Mouse (Mus musculus) MEL (cell line): ENCODE results near the gene Ybx2. TPM values are rescaled to one million over a fixed set of nuclear protein-coding genes. Genes with fewer than 3 reads are reported as not detected.
A peak's percentile ranks its signal among the peaks of the same experiment; 100 is the strongest.

ENCODE experiments used
- DNase-seq: peaks from one replicate; pipeline ENCODE4 v3.0.0; 2011; ENCODE audit warnings: low read depth, low spot score
- H3K27ac ChIP-seq: 2 replicates; pipeline ENCODE4 v1.5.1; 2012; ENCODE audit warnings: low read depth, mild to moderate bottlenecking, control low read depth, low read length, moderate library complexity; ENCODE audit not compliant: control insufficient read depth
- H3K27me3 ChIP-seq, 2 experiments: fragments of 150-350 bp in 1 of 2; sonication (generic) in 1 of 2; 2 replicates each; pipeline ENCODE4 v1.6.1; 2012; ENCODE audit warnings: low read length in 2 of 2, mild to moderate bottlenecking in 2 of 2, improper control_type of control experiment in 1 of 2, moderate library complexity in 1 of 2; ENCODE audit not compliant: insufficient read depth in 2 of 2, control insufficient read depth in 1 of 2
- H3K36me3 ChIP-seq, 2 experiments: 2 replicates each; pipeline ENCODE4 v1.6.1; 2012 to 2014; ENCODE audit warnings: low read length in 2 of 2, improper control_type of control experiment in 1 of 2, inconsistent platforms in 1 of 2, mild to moderate bottlenecking in 1 of 2; ENCODE audit not compliant: insufficient read depth in 2 of 2, control insufficient read depth in 1 of 2
- H3K4me1 ChIP-seq, 2 experiments: fragments of 150-350 bp in 1 of 2; sonication (generic) in 1 of 2; 2 replicates each; pipeline ENCODE4 v1.6.1; 2012; ENCODE audit warnings: low read length in 2 of 2, improper control_type of control experiment in 1 of 2, mild to moderate bottlenecking in 1 of 2; ENCODE audit not compliant: insufficient read depth in 2 of 2, control insufficient read depth in 1 of 2
- H3K4me3 ChIP-seq, 2 experiments: fragments of 150-350 bp in 1 of 2; sonication (generic) in 1 of 2; 2 replicates each; pipeline ENCODE4 v1.5.1; 2012; ENCODE audit warnings: low read depth in 2 of 2, low read length in 2 of 2, mild to moderate bottlenecking in 2 of 2, moderate library complexity in 2 of 2, control low read depth in 1 of 2, improper control_type of control experiment in 1 of 2; ENCODE audit not compliant: control insufficient read depth in 1 of 2, insufficient read depth in 1 of 2
- H3K79me2 ChIP-seq: 2 replicates; pipeline ENCODE4 v1.6.1; 2012; ENCODE audit warnings: mild to moderate bottlenecking, low read length, moderate library complexity; ENCODE audit not compliant: control insufficient read depth, poor library complexity, insufficient read depth
- H3K9ac ChIP-seq: 2 replicates; pipeline ENCODE4 v1.6.1; 2012; ENCODE audit warnings: low read depth, mild to moderate bottlenecking, control low read depth, low read length, moderate library complexity; ENCODE audit not compliant: control insufficient read depth, poor library complexity, severe bottlenecking
- H3K9me3 ChIP-seq: fragments of 150-350 bp; sonication (generic); replicated peaks from 2 replicates; pipeline ENCODE4 v1.6.1; 2012; ENCODE audit warnings: mild to moderate bottlenecking, low read length, improper control_type of control experiment, moderate library complexity; ENCODE audit not compliant: insufficient read depth
- BHLHE40 ChIP-seq: IDR thresholded peaks from 2 replicates; pipeline ENCODE4 v1.6.1; 2012; ENCODE audit warnings: low read depth, mild to moderate bottlenecking, inconsistent platforms, low read length, improper control_type of control experiment, borderline replicate concordance
- CHD1 ChIP-seq: IDR thresholded peaks from 2 replicates; pipeline ENCODE4 v1.6.1; 2012; ENCODE audit warnings: low read depth, mild to moderate bottlenecking, inconsistent platforms, low read length, improper control_type of control experiment
- CHD2 ChIP-seq: IDR thresholded peaks from 2 replicates; pipeline ENCODE4 v1.6.1; 2011; ENCODE audit warnings: low read length, improper control_type of control experiment
- CTCF ChIP-seq, 3 experiments: IDR thresholded peaks in 2 of 3; conservative IDR thresholded peaks in 1 of 3; 2 replicates each; pipeline ENCODE4 v1.5.1; 2011 to 2012; ENCODE audit warnings: low read length in 3 of 3, low read depth in 2 of 3, mild to moderate bottlenecking in 2 of 3, improper control_type of control experiment in 1 of 3, inconsistent platforms in 1 of 3, mixed read lengths in 1 of 3, moderate library complexity in 1 of 3; ENCODE audit not compliant: control insufficient read depth in 1 of 3, insufficient read depth in 1 of 3, poor library complexity in 1 of 3, severe bottlenecking in 1 of 3
- E2F4 ChIP-seq: IDR thresholded peaks from 2 replicates; pipeline ENCODE4 v1.6.1; 2011; ENCODE audit warnings: low read depth, low read length, improper control_type of control experiment, borderline replicate concordance
- ELF1 ChIP-seq: IDR thresholded peaks from 2 replicates; pipeline ENCODE4 v1.6.1; 2014; ENCODE audit warnings: low read depth, mild to moderate bottlenecking, inconsistent platforms, low read length, improper control_type of control experiment, moderate library complexity
- EP300 ChIP-seq, 2 experiments: IDR thresholded peaks; 2 replicates each; pipeline ENCODE4 v1.6.1; 2011; ENCODE audit warnings: improper control_type of control experiment in 2 of 2, low read length in 2 of 2, low read depth in 1 of 2, mild to moderate bottlenecking in 1 of 2
- GABPA ChIP-seq: IDR thresholded peaks from 2 replicates; pipeline ENCODE4 v1.6.1; 2012; ENCODE audit warnings: low read depth, mild to moderate bottlenecking, inconsistent platforms, low read length, improper control_type of control experiment, moderate library complexity
- GATA1 ChIP-seq: IDR thresholded peaks from 2 replicates; pipeline ENCODE4 v1.6.1; 2011; ENCODE audit warnings: low read depth, low read length, improper control_type of control experiment
- HCFC1 ChIP-seq: IDR thresholded peaks from 2 replicates; pipeline ENCODE4 v1.6.1; 2012; ENCODE audit warnings: low read depth, mild to moderate bottlenecking, inconsistent platforms, low read length, improper control_type of control experiment, moderate library complexity
- MAFK ChIP-seq: IDR thresholded peaks from 2 replicates; pipeline ENCODE4 v1.6.1; 2011; ENCODE audit warnings: low read depth, mild to moderate bottlenecking, low read length, improper control_type of control experiment, borderline replicate concordance
- MAX ChIP-seq: IDR thresholded peaks from 2 replicates; pipeline ENCODE4 v1.6.1; 2011; ENCODE audit warnings: low read length, improper control_type of control experiment
- MAZ ChIP-seq: IDR thresholded peaks from 2 replicates; pipeline ENCODE4 v1.6.1; 2012; ENCODE audit warnings: low read depth, mild to moderate bottlenecking, inconsistent platforms, low read length, improper control_type of control experiment
- MEF2A ChIP-seq: IDR thresholded peaks from 2 replicates; pipeline ENCODE4 v1.6.1; 2014; ENCODE audit warnings: low read depth, mild to moderate bottlenecking, inconsistent platforms, low read length, improper control_type of control experiment; ENCODE audit not compliant: poor library complexity, insufficient replicate concordance, severe bottlenecking; ENCODE audit errors: extremely low read depth
- MXI1 ChIP-seq: IDR thresholded peaks from 2 replicates; pipeline ENCODE4 v1.6.1; 2011; ENCODE audit warnings: mild to moderate bottlenecking, low read depth, low read length, improper control_type of control experiment
- MYB ChIP-seq: IDR thresholded peaks from 2 replicates; pipeline ENCODE4 v1.6.1; 2011; ENCODE audit warnings: mild to moderate bottlenecking, low read depth, low read length, improper control_type of control experiment
- MYC ChIP-seq: IDR thresholded peaks from 2 replicates; pipeline ENCODE4 v1.6.1; 2011; ENCODE audit warnings: low read depth, mild to moderate bottlenecking, low read length, improper control_type of control experiment, moderate library complexity
- POLR2A ChIP-seq, 2 experiments: IDR thresholded peaks; 2 replicates each; pipeline ENCODE4 v1.6.1; 2011 to 2012; ENCODE audit warnings: low read length in 2 of 2, mild to moderate bottlenecking in 2 of 2, control low read depth in 1 of 2, improper control_type of control experiment in 1 of 2, low read depth in 1 of 2, moderate library complexity in 1 of 2; ENCODE audit not compliant: control insufficient read depth in 1 of 2, insufficient read depth in 1 of 2, poor library complexity in 1 of 2
- POLR2AphosphoS2 ChIP-seq: IDR thresholded peaks from 2 replicates; pipeline ENCODE4 v1.6.1; 2011; ENCODE audit warnings: low read length, improper control_type of control experiment
- POLR2AphosphoS5 ChIP-seq: IDR thresholded peaks from 2 replicates; pipeline ENCODE4 v1.6.1; 2012; ENCODE audit warnings: low read depth, borderline replicate concordance, mild to moderate bottlenecking, inconsistent platforms, low read length, moderate library complexity, mixed read lengths
- RAD21 ChIP-seq: IDR thresholded peaks from 2 replicates; pipeline ENCODE4 v1.6.1; 2011; ENCODE audit warnings: mild to moderate bottlenecking, low read depth, low read length, improper control_type of control experiment
- SIN3A ChIP-seq: IDR thresholded peaks from 2 replicates; pipeline ENCODE4 v1.6.1; 2012; ENCODE audit warnings: low read length, improper control_type of control experiment, inconsistent platforms
- TAL1 ChIP-seq: IDR thresholded peaks from 2 replicates; pipeline ENCODE4 v1.6.1; 2012; ENCODE audit warnings: mild to moderate bottlenecking, inconsistent platforms, low read length, moderate library complexity, mixed read lengths
- TBP ChIP-seq: IDR thresholded peaks from 2 replicates; pipeline ENCODE4 v1.8.0; 2011; ENCODE audit warnings: low read depth, low read length, improper control_type of control experiment
- TCF12 ChIP-seq: IDR thresholded peaks from 2 replicates; pipeline ENCODE4 v1.6.1; 2014; ENCODE audit warnings: low read depth, mild to moderate bottlenecking, inconsistent platforms, low read length, improper control_type of control experiment, moderate library complexity
- UBTF ChIP-seq: IDR thresholded peaks from 2 replicates; pipeline ENCODE4 v1.6.1; 2012; ENCODE audit warnings: low read depth, mild to moderate bottlenecking, inconsistent platforms, low read length, improper control_type of control experiment, moderate library complexity, borderline replicate concordance; ENCODE audit not compliant: insufficient read depth
- USF2 ChIP-seq, 2 experiments: IDR thresholded peaks; 2 replicates each; pipeline ENCODE4 v1.6.1; 2011 to 2012; ENCODE audit warnings: improper control_type of control experiment in 2 of 2, low read length in 2 of 2, borderline replicate concordance in 1 of 2, inconsistent platforms in 1 of 2, low read depth in 1 of 2, mild to moderate bottlenecking in 1 of 2; ENCODE audit not compliant: insufficient read depth in 1 of 2
- ZC3H11A ChIP-seq: IDR thresholded peaks from 2 replicates; pipeline ENCODE4 v1.6.1; 2012; ENCODE audit warnings: low read depth, mild to moderate bottlenecking, inconsistent platforms, low read length, improper control_type of control experiment
- ZMIZ1 ChIP-seq: IDR thresholded peaks from 2 replicates; pipeline ENCODE4 v1.6.1; 2012; ENCODE audit warnings: low read depth, mild to moderate bottlenecking, inconsistent platforms, low read length, improper control_type of control experiment, moderate library complexity
- polyA plus RNA-seq, 2 experiments: library from polyadenylated mRNA; stranded (reverse) in 1 of 2; unstranded in 1 of 2; fragments of >175 nt in 1 of 2; fragments of >200 nt in 1 of 2; gene quantifications; 2 replicates each; pipeline versions ENCODE4 v1.2.1 to v1.2.4; 2012; ENCODE audit warnings: low replicate concordance in 2 of 2, low read depth in 1 of 2; ENCODE audit not compliant: insufficient read length in 2 of 2, insufficient read depth in 1 of 2, missing spikeins in 1 of 2
- total RNA-seq: library from RNA; depleted of rRNA; stranded (reverse); fragments of 300-350 nt; gene quantifications from 2 replicates; pipeline ENCODE4 v1.2.3, GENCODE M21; 2012

The Ybx2 gene
- total and polyA plus RNA-seq, 3 experiments = 0.50 to 0.92 TPM; not detected in 1

GRCm38 (mm10) chr11:69917379-69917948 is 18.1 kb upstream of the Ybx2 start:
- Histone ChIP-seq H3K36me3 (peaks cover 22 to 52% of the 10 kb centered on the region in 2 experiments), H3K27me3 (no peaks in the 10 kb centered on the region), H3K79me2 (peaks cover 61% of the 10 kb centered on the region), H3K4me3 (no peak overlapping the region), H3K9me3 (no peaks in the 10 kb centered on the region), H3K27ac (peak overlapping the region; percentile 74), H3K4me1 (peaks cover 4 to 53% of the 10 kb centered on the region in 2 experiments), H3K9ac (peak overlapping the region; percentile 9; the same call in 1 of the 2 replicates)
- TF ChIP-seq TCF12 (no peak), MYB (no peak), CHD2 (no peak), HCFC1 (no peak), ELF1 (no peak), POLR2AphosphoS5 (no peak), POLR2A (IDR thresholded peaks at IDR 0.05; ENCODE audit: control insufficient read depth in 1 of 2, insufficient read depth in 1 of 2, low read depth in 1 of 2, low read length in 2 of 2, poor library complexity in 1 of 2) (peak in 1 of 2 experiments; percentile 51; a peak in 2 of 4 replicates), RAD21 (no peak), TAL1 (no peak), GABPA (no peak), ZMIZ1 (0 out of 2 replicates have a peak, but pooled peaks have one; percentile 53), SIN3A (peak; percentile 34; the same call in 1 of the 2 replicates), MEF2A (no peak), MAFK (no peak)
- no peak for DNase-seq

DNA sequence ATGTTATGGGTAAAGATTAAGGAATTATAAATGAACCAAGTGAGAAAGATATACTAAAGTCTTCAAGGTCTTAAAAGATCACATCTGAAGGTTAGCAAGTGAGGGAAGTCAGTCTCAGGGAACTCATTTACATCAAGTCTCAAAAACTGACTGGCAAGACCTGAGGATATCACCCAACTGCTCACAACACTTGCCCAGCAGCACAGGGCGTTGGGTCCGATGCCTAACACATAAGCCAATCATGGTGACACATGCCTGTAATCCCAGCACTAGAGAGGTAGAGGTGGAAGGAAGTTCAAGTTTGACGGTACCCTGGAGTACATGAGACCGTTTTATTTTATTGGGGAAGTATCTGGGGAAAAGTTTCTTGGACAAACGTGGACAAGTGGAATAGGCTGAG is 17.5 kb upstream of the Ybx2 start:
- H3K79me2 ChIP-seq = peaks cover 61% of the 10 kb centered on the region
- peak overlapping the region; percentile 83 for H3K9ac ChIP-seq
- H3K4me3 ChIP-seq = peak overlapping the region in 1 of 2 experiments; percentile 73; a peak in 2 of 4 replicates
- H3K9me3 ChIP-seq = no peaks in the 10 kb centered on the region
- H3K4me1 ChIP-seq = peaks cover 10 to 52% of the 10 kb centered on the region in 2 experiments
- peak overlapping the region; percentile 50 for H3K27ac ChIP-seq
- peaks cover 22 to 57% of the 10 kb centered on the region in 2 experiments for H3K36me3 ChIP-seq
- TF ChIP-seq ZC3H11A (no peak), MYC (no peak), MAX (no peak), POLR2AphosphoS5 (no peak), CTCF (IDR thresholded peaks at IDR 0.05 in 2 of 3, conservative IDR thresholded peaks at IDR 0.05 in 1 of 3; ENCODE audit: control insufficient read depth in 1 of 3, insufficient read depth in 1 of 3, low read depth in 2 of 3, low read length in 3 of 3, poor library complexity in 1 of 3, severe bottlenecking in 1 of 3) (no peak), GATA1 (no peak), E2F4 (no peak), UBTF (no peak), SIN3A (peak; percentile 46; the same call in 1 of the 2 replicates), TBP (no peak), HCFC1 (no peak), RAD21 (no peak), POLR2A (IDR thresholded peaks at IDR 0.05; ENCODE audit: control insufficient read depth in 1 of 2, insufficient read depth in 1 of 2, low read depth in 1 of 2, low read length in 2 of 2, poor library complexity in 1 of 2) (no peak; a peak in 1 of 4 replicates), BHLHE40 (no peak), MYB (no peak), EP300 (IDR thresholded peaks at IDR 0.05; ENCODE audit: low read depth in 1 of 2, low read length in 2 of 2) (no peak), MEF2A (no peak), USF2 (IDR thresholded peaks at IDR 0.05; ENCODE audit: borderline replicate concordance in 1 of 2, insufficient read depth in 1 of 2, low read depth in 1 of 2, low read length in 2 of 2) (no peak), MXI1 (no peak), CHD1 (0 out of 2 replicates have a peak, but pooled peaks have one; percentile 84), MAZ (no peak), POLR2AphosphoS2 (peak; percentile 40; the same call in 1 of the 2 replicates)
- DNase-seq = no peak
- no peaks in the 10 kb centered on the region for H3K27me3 ChIP-seq
